In genomic region chr7:80075946-80076583, GRCm38 (mm10) we compare ENCODE assay signal across 9 mouse cellular contexts. TPM values are rescaled to one million over a fixed set of nuclear protein-coding genes. Genes with fewer than 3 reads are reported as not detected.
DNase-seq lines count a peak whose midpoint lies in the region; ATAC-seq and TF ChIP-seq lines count a peak whose summit lies in the region.
"Had no signal": no experiment of that assay in that cellular context is flagged by ENCODE, and none has a peak within 500 bp of the region (broad histone marks: within the 10 kb centered on the region; RNA-seq: fewer than 3 reads in every experiment).

No protein-coding gene starts in this region.

- no peak for ATAC-seq in liver, embryonic 16.5 days (ENCODE audit: low read depth)
- ATAC-seq in stomach, embryonic 16.5 days (ENCODE audit: insufficient read depth, low FRiP score) = no peak
- ATAC-seq: activated CD4-positive, CD25-positive, alpha-beta regulatory T cell, adult 4 months had no signal

- H3K27me3 ChIP-seq in heart, embryonic 10.5 days (ENCODE audit: insufficient read depth, poor library complexity, severe bottlenecking) = no peaks in the 10 kb centered on the region
- no peaks in the 10 kb centered on the region for H3K27me3 ChIP-seq in spleen, adult 2 months (ENCODE audit: control insufficient read depth, insufficient read depth, low read length)
- H3K27me3 ChIP-seq in liver, embryonic 16.5 days (ENCODE audit: control insufficient read depth, insufficient read depth, low read depth, low read length) = no peaks in the 10 kb centered on the region
- H3K27me3 ChIP-seq in stomach, embryonic 16.5 days (ENCODE audit: control insufficient read depth, insufficient read depth, low read length) = no peaks in the 10 kb centered on the region

- 39% methylated on average over 4 of the region's 4 CpGs for WGBS in heart, embryonic 10.5 days
- WGBS in spleen, adult 2 months = 75% methylated on average over 4 of the region's 4 CpGs
- WGBS in liver, embryonic 16.5 days (ENCODE audit: insufficient replicate concordance) = 50% methylated on average over 4 of the region's 4 CpGs
- WGBS in stomach, embryonic 16.5 days = 56% methylated on average over 4 of the region's 4 CpGs

- H3K9me3 ChIP-seq in heart, embryonic 10.5 days = no peaks in the 10 kb centered on the region
- H3K9me3 ChIP-seq in liver, embryonic 16.5 days (replicated peaks; ENCODE audit: control insufficient read depth, low read length) = no peaks in the 10 kb centered on the region
- H3K9me3 ChIP-seq in stomach, embryonic 16.5 days (replicated peaks; ENCODE audit: control insufficient read depth, low read length) = no peaks in the 10 kb centered on the region

- peaks cover 3% of the 10 kb centered on the region for H3K36me3 ChIP-seq in heart, embryonic 10.5 days
- peaks cover 4% of the 10 kb centered on the region for H3K36me3 ChIP-seq in spleen, adult 2 months (ENCODE audit: control insufficient read depth, insufficient read depth, low read length)
- H3K36me3 ChIP-seq in liver, embryonic 16.5 days (ENCODE audit: control insufficient read depth, insufficient read depth) = no peaks in the 10 kb centered on the region
- no peaks in the 10 kb centered on the region for H3K36me3 ChIP-seq in stomach, embryonic 16.5 days (ENCODE audit: control insufficient read depth, insufficient read depth, low read length)

- no peak overlapping the region; the same call in 1 of the 2 replicates for H3K4me2 ChIP-seq in liver, embryonic 16.5 days (ENCODE audit: low read depth, low read length)
- H3K4me2 ChIP-seq in stomach, embryonic 16.5 days (ENCODE audit: low read depth, low read length) = no peak overlapping the region

- peak overlapping the region; percentile 74 for H3K27ac ChIP-seq in heart, embryonic 10.5 days
- H3K27ac ChIP-seq in spleen, adult 2 months (ENCODE audit: insufficient read depth, low read length) = peak overlapping the region; percentile 88
- H3K27ac ChIP-seq in liver, embryonic 16.5 days (ENCODE audit: low read length) = peak overlapping the region; percentile 68
- H3K27ac ChIP-seq in stomach, embryonic 16.5 days (ENCODE audit: low read length) = 0 out of 2 replicates have a peak overlapping the region, but pooled peaks have one; percentile 86

- intact Hi-C loops in heart, postnatal 10 days (cut with DNase I) = no loop called here

- no peak for TF ChIP-seq CTCF in spleen, adult 2 months (IDR thresholded peaks at IDR 0.05; ENCODE audit: extremely low read depth, insufficient read depth, insufficient read length, insufficient replicate concordance)

- H3K4me1 ChIP-seq in heart, embryonic 10.5 days = peaks cover 96% of the 10 kb centered on the region
- H3K4me1 ChIP-seq in spleen, adult 2 months (ENCODE audit: control insufficient read depth, insufficient read depth, insufficient read length) = peaks cover 39% of the 10 kb centered on the region
- H3K4me1 ChIP-seq in liver, embryonic 16.5 days (ENCODE audit: control insufficient read depth, low read depth, low read length) = peaks cover 54% of the 10 kb centered on the region
- peaks cover 55% of the 10 kb centered on the region for H3K4me1 ChIP-seq in stomach, embryonic 16.5 days (ENCODE audit: control insufficient read depth, insufficient read depth, low read length)

- no peak for DNase-seq in heart, embryonic 10.5 days (ENCODE audit: low spot score)
- DNase-seq in heart, postnatal 10 days = no peak
- DNase-seq in spleen, adult 2 months (ENCODE audit: low read depth in 1 of 2, low spot score in 2 of 2) = no peak
- DNase-seq in spleen, postnatal 36 days (ENCODE audit: low spot score in 2 of 2) = no peak
- DNase-seq in layer of hippocampus, adult 11-12 months (ENCODE audit: low spot score) = no peak
- DNase-seq in right cerebral cortex, postnatal 36 days (ENCODE audit: low spot score in 2 of 2) = no peak

- H3K4me3 ChIP-seq in heart, embryonic 10.5 days = no peak overlapping the region
- H3K4me3 ChIP-seq in spleen, adult 2 months (ENCODE audit: extremely low read depth, insufficient read depth, insufficient read length) = no peak overlapping the region
- H3K4me3 ChIP-seq in liver, embryonic 16.5 days (ENCODE audit: low read depth, low read length) = no peak overlapping the region
- H3K4me3 ChIP-seq in stomach, embryonic 16.5 days (replicated peaks; ENCODE audit: low read length) = no peak overlapping the region

- TF ChIP-seq POLR2A in spleen, adult 2 months (IDR thresholded peaks at IDR 0.05; ENCODE audit: low read depth, low read length) = no peak

- no peak overlapping the region for H3K9ac ChIP-seq in liver, embryonic 16.5 days (ENCODE audit: low read depth, low read length)
- no peak overlapping the region for H3K9ac ChIP-seq in stomach, embryonic 16.5 days (ENCODE audit: low read length)

RNA-seq across cellular contexts. Expression of gene Idh2, which starts 39.1 kb away (rescaled TPM):
- 830 and 1,266 TPM in 2 replicates for polyA plus RNA-seq in heart, embryonic 10.5 days (2016; fragmentation: Nextera tagmentation; extraction: Ambion mirVana)
- total RNA-seq in heart, postnatal 10 days (2021) = 1,000 to 10,000 TPM; 1,610 to 1,731 TPM
- polyA plus RNA-seq in spleen, adult 2 months (2012; rRNA removed) = 52.6 and 54.0 TPM in 2 replicates
- 204 and 221 TPM in 2 replicates for polyA plus RNA-seq in liver, embryonic 16.5 days (2015; fragmentation: Nextera tagmentation; extraction: Ambion mirVana)
- 606 and 633 TPM in 2 replicates for polyA plus RNA-seq in stomach, embryonic 16.5 days (2015; fragmentation: Nextera tagmentation; extraction: Ambion mirVana)

RNA-seq across cellular contexts. Expression of gene Zfp710, which starts 51.5 kb away (rescaled TPM):
- 14.8 and 20.8 TPM in 2 replicates for polyA plus RNA-seq in heart, embryonic 10.5 days (2016; fragmentation: Nextera tagmentation; extraction: Ambion mirVana)
- total RNA-seq in heart, postnatal 10 days (2021) = 10 to 100 TPM; 20.1 to 24.4 TPM
- 45.3 and 57.7 TPM in 2 replicates for polyA plus RNA-seq in spleen, adult 2 months (2012; rRNA removed)
- 6.8 and 7.4 TPM in 2 replicates for polyA plus RNA-seq in liver, embryonic 16.5 days (2015; fragmentation: Nextera tagmentation; extraction: Ambion mirVana)
- polyA plus RNA-seq in stomach, embryonic 16.5 days (2015; fragmentation: Nextera tagmentation; extraction: Ambion mirVana) = 14.3 and 16.7 TPM in 2 replicates
